Mouse (Mus musculus): ENCODE data around the gene Runx2. TPM values are rescaled to one million over a fixed set of nuclear protein-coding genes. Genes with fewer than 3 reads are reported as not detected.
A peak's percentile ranks its signal among the peaks of the same experiment; 100 is the strongest.

The Runx2 gene
- polyA plus RNA-seq, 1 experiment from 2014 or later = 0.23 TPM

- H3K9me3 ChIP-seq (replicated peaks) = no peaks in the 10 kb centered on the region
Observed at GRCm38 (mm10) chr17:44733544-44734310, 80.9 kb downstream of the Runx2 start.

GRCm38 (mm10) chr17:44728464-44728863 lies 86.1 kb downstream of the Runx2 start:
- Histone ChIP-seq H3K4me3 (no peak overlapping the region), H3K27ac (no peak overlapping the region), H3K4me1 (replicated peaks) (no peaks in the 10 kb centered on the region), H3K27me3 (peaks cover 23% of the 10 kb centered on the region), H3K4me2 (no peak overlapping the region), H3K36me3 (no peaks in the 10 kb centered on the region), H3K9ac (no peak overlapping the region), H3K9me3 (replicated peaks) (no peaks in the 10 kb centered on the region)
- WGBS = 43% methylated on average over 2 of the region's 2 CpGs
- no peak for ATAC-seq (replicated peaks; ENCODE audit: insufficient number of reproducible peaks, insufficient read depth, low FRiP score, low read depth)

More at GRCm38 (mm10) chr17:44733544-44734310, 80.9 kb downstream of the Runx2 start:
- peak overlapping the region; percentile 98 for H3K4me2 ChIP-seq
- peaks cover 59% of the 10 kb centered on the region for H3K27me3 ChIP-seq
- ATAC-seq (replicated peaks; ENCODE audit: insufficient number of reproducible peaks, insufficient read depth, low FRiP score, low read depth) = no peak; the same call in 1 of the 2 replicates
- H3K36me3 ChIP-seq = no peaks in the 10 kb centered on the region
- peak overlapping the region; percentile 61; the same call in 1 of the 2 replicates for H3K9ac ChIP-seq
- H3K4me3 ChIP-seq = peak overlapping the region; percentile 72
- 8% methylated on average over 23 of the region's 23 CpGs for WGBS
- H3K4me1 ChIP-seq (replicated peaks) = peaks cover 37% of the 10 kb centered on the region
- H3K27ac ChIP-seq = no peak overlapping the region

- Histone ChIP-seq H3K9me3 (replicated peaks) (no peaks in the 10 kb centered on the region), H3K4me2 (no peak overlapping the region), H3K9ac (no peak overlapping the region), H3K36me3 (no peaks in the 10 kb centered on the region), H3K27me3 (peaks cover 18% of the 10 kb centered on the region), H3K4me1 (replicated peaks) (no peaks in the 10 kb centered on the region), H3K27ac (no peak overlapping the region), H3K4me3 (no peak overlapping the region)
- no peak for ATAC-seq (replicated peaks; ENCODE audit: insufficient number of reproducible peaks, insufficient read depth, low FRiP score, low read depth)
Observed at GRCm38 (mm10) chr17:44727675-44728074, 86.9 kb downstream of the Runx2 start.

- H3K27me3 ChIP-seq = peaks cover 5% of the 10 kb centered on the region
- no peak overlapping the region for H3K4me2 ChIP-seq
- no peaks in the 10 kb centered on the region for H3K9me3 ChIP-seq (replicated peaks)
- no peak overlapping the region for H3K9ac ChIP-seq
- H3K27ac ChIP-seq = no peak overlapping the region
- no peak overlapping the region for H3K4me3 ChIP-seq
- ATAC-seq (replicated peaks; ENCODE audit: insufficient number of reproducible peaks, insufficient read depth, low FRiP score, low read depth) = no peak
- no peaks in the 10 kb centered on the region for H3K4me1 ChIP-seq (replicated peaks)
- no peaks in the 10 kb centered on the region for H3K36me3 ChIP-seq
- WGBS = 72% methylated on average over 16 of the region's 16 CpGs
Observed at GRCm38 (mm10) chr17:44724805-44725480, 89.7 kb downstream of the Runx2 start.

GRCm38 (mm10) chr17:44724255-44724654 lies 90.3 kb downstream of the Runx2 start:
- H3K27ac ChIP-seq = no peak overlapping the region
- 75% methylated on average over 11 of the region's 11 CpGs for WGBS
- H3K9ac ChIP-seq = no peak overlapping the region
- no peak overlapping the region for H3K4me3 ChIP-seq
- no peaks in the 10 kb centered on the region for H3K4me1 ChIP-seq (replicated peaks)
- ATAC-seq (replicated peaks; ENCODE audit: insufficient number of reproducible peaks, insufficient read depth, low FRiP score, low read depth) = no peak
- H3K27me3 ChIP-seq = peaks cover 5% of the 10 kb centered on the region
- H3K36me3 ChIP-seq = no peaks in the 10 kb centered on the region
- no peak overlapping the region for H3K4me2 ChIP-seq
- H3K9me3 ChIP-seq (replicated peaks) = no peaks in the 10 kb centered on the region

- WGBS = 52% methylated on average over 8 of the region's 8 CpGs
- H3K9ac ChIP-seq = no peak overlapping the region
- peaks cover 5% of the 10 kb centered on the region for H3K27me3 ChIP-seq
- no peak for ATAC-seq (replicated peaks; ENCODE audit: insufficient number of reproducible peaks, insufficient read depth, low FRiP score, low read depth)
- no peaks in the 10 kb centered on the region for H3K9me3 ChIP-seq (replicated peaks)
- H3K4me1 ChIP-seq (replicated peaks) = 0 out of 2 replicates have a peak, but pooled peaks cover 3% of the 10 kb centered on the region
- H3K4me3 ChIP-seq = no peak overlapping the region
- H3K27ac ChIP-seq = no peak overlapping the region
- no peak overlapping the region for H3K4me2 ChIP-seq
- no peaks in the 10 kb centered on the region for H3K36me3 ChIP-seq
Observed at GRCm38 (mm10) chr17:44722103-44722792, 92.3 kb downstream of the Runx2 start.

- Histone ChIP-seq H3K4me3 (no peak overlapping the region), H3K27me3 (no peaks in the 10 kb centered on the region), H3K9me3 (replicated peaks) (no peaks in the 10 kb centered on the region), H3K4me2 (no peak overlapping the region), H3K36me3 (no peaks in the 10 kb centered on the region), H3K9ac (no peak overlapping the region), H3K27ac (no peak overlapping the region), H3K4me1 (replicated peaks) (0 out of 2 replicates have a peak, but pooled peaks cover 3% of the 10 kb centered on the region)
- ATAC-seq (replicated peaks; ENCODE audit: insufficient number of reproducible peaks, insufficient read depth, low FRiP score, low read depth) = no peak
- WGBS = 55% methylated on average over 6 of the region's 6 CpGs
Observed at GRCm38 (mm10) chr17:44718591-44718990, 96.0 kb downstream of the Runx2 start.

GRCm38 (mm10) chr17:44718036-44718435 lies 96.6 kb downstream of the Runx2 start:
- WGBS = 38% methylated on average over 6 of the region's 6 CpGs
- 0 out of 2 replicates have a peak, but pooled peaks cover 3% of the 10 kb centered on the region for H3K4me1 ChIP-seq (replicated peaks)

GRCm38 (mm10) chr17:44714116-44714515 lies 100.5 kb downstream of the Runx2 start:
- ATAC-seq (replicated peaks; ENCODE audit: insufficient number of reproducible peaks, insufficient read depth, low FRiP score, low read depth) = no peak
- H3K36me3 ChIP-seq = no peaks in the 10 kb centered on the region
- no peak overlapping the region for H3K9ac ChIP-seq
- H3K4me2 ChIP-seq = no peak overlapping the region
- H3K27ac ChIP-seq = no peak overlapping the region
- H3K4me1 ChIP-seq (replicated peaks) = peaks cover 15% of the 10 kb centered on the region
- H3K9me3 ChIP-seq (replicated peaks) = no peaks in the 10 kb centered on the region
- 71% methylated on average over 4 of the region's 4 CpGs for WGBS
- no peak overlapping the region for H3K4me3 ChIP-seq
- H3K27me3 ChIP-seq = no peaks in the 10 kb centered on the region

More at GRCm38 (mm10) chr17:44718036-44718435, 96.6 kb downstream of the Runx2 start:
- Histone ChIP-seq H3K9ac (no peak overlapping the region), H3K27me3 (no peaks in the 10 kb centered on the region), H3K4me3 (no peak overlapping the region), H3K36me3 (no peaks in the 10 kb centered on the region), H3K4me2 (no peak overlapping the region), H3K9me3 (replicated peaks) (no peaks in the 10 kb centered on the region), H3K27ac (no peak overlapping the region)
- ATAC-seq (replicated peaks; ENCODE audit: insufficient number of reproducible peaks, insufficient read depth, low FRiP score, low read depth) = no peak

GRCm38 (mm10) chr17:44713404-44713803 lies 101.2 kb downstream of the Runx2 start:
- H3K9ac ChIP-seq = no peak overlapping the region
- H3K4me3 ChIP-seq = no peak overlapping the region
- H3K27ac ChIP-seq = no peak overlapping the region
- ATAC-seq (replicated peaks; ENCODE audit: insufficient number of reproducible peaks, insufficient read depth, low FRiP score, low read depth) = no peak
- H3K4me2 ChIP-seq = no peak overlapping the region
- WGBS = 80% methylated on average over 8 of the region's 8 CpGs
- H3K9me3 ChIP-seq (replicated peaks) = no peaks in the 10 kb centered on the region
- H3K4me1 ChIP-seq (replicated peaks) = peaks cover 18% of the 10 kb centered on the region
- no peaks in the 10 kb centered on the region for H3K27me3 ChIP-seq
- no peaks in the 10 kb centered on the region for H3K36me3 ChIP-seq

GRCm38 (mm10) chr17:44709516-44710252 lies 104.9 kb downstream of the Runx2 start:
- H3K36me3 ChIP-seq = no peaks in the 10 kb centered on the region
- peaks cover 15% of the 10 kb centered on the region for H3K4me1 ChIP-seq (replicated peaks)
- H3K4me3 ChIP-seq = no peak overlapping the region
- H3K9ac ChIP-seq = no peak overlapping the region
- WGBS = 23% methylated on average over 11 of the region's 11 CpGs
- ATAC-seq (replicated peaks; ENCODE audit: insufficient number of reproducible peaks, insufficient read depth, low FRiP score, low read depth) = peak; percentile 74; the same call in 1 of the 2 replicates
- peak overlapping the region; percentile 65 for H3K27ac ChIP-seq
- no peaks in the 10 kb centered on the region for H3K9me3 ChIP-seq (replicated peaks)
- H3K4me2 ChIP-seq = no peak overlapping the region
- no peaks in the 10 kb centered on the region for H3K27me3 ChIP-seq
